Mouse (Mus musculus) CH12.LX (cell line): ENCODE data around the gene Sept9. TPM values are rescaled to one million over a fixed set of nuclear protein-coding genes. Genes with fewer than 3 reads are reported as not detected.
A peak's percentile ranks its signal among the peaks of the same experiment; 100 is the strongest.

Experiments
- DNase-seq: peaks from one replicate; pipeline ENCODE4 v3.0.0-alpha.2; 2013; ENCODE audit errors: extremely low read depth
- H3K27ac ChIP-seq: 2 replicates; pipeline ENCODE4 v1.5.1; 2012; ENCODE audit warnings: low read depth, mild to moderate bottlenecking, control low read depth, moderate library complexity; ENCODE audit not compliant: insufficient read depth
- H3K27me3 ChIP-seq: replicated peaks from 2 replicates; pipeline ENCODE3; 2012; ENCODE audit warnings: inconsistent platforms
- H3K36me3 ChIP-seq, 2 experiments: replicated peaks in 1 of 2; 2 replicates each; pipeline versions ENCODE3 to v1.6.1; 2012; ENCODE audit warnings: inconsistent platforms in 1 of 2, low read length in 1 of 2, mild to moderate bottlenecking in 1 of 2, mixed read lengths in 1 of 2, moderate library complexity in 1 of 2; ENCODE audit not compliant: control insufficient read depth in 1 of 2, insufficient read depth in 1 of 2
- H3K4me1 ChIP-seq, 2 experiments: 2 replicates each; pipeline ENCODE4 v1.6.1; 2012; ENCODE audit warnings: inconsistent platforms in 1 of 2, moderate library complexity in 1 of 2; ENCODE audit not compliant: insufficient read depth in 2 of 2, control insufficient read depth in 1 of 2
- H3K4me2 ChIP-seq: 2 replicates; pipeline ENCODE4 v1.6.1; 2012; ENCODE audit warnings: low read depth, mild to moderate bottlenecking, control low read depth; ENCODE audit not compliant: poor library complexity, insufficient read depth, severe bottlenecking
- H3K4me3 ChIP-seq, 3 experiments: fragments of 150-350 bp in 1 of 3; sonication (generic) in 1 of 3; replicated peaks in 1 of 3; 2 replicates each; pipeline versions ENCODE3 to v1.5.1; 2011 to 2012; ENCODE audit warnings: low read depth in 2 of 3, low read length in 2 of 3, mild to moderate bottlenecking in 2 of 3, moderate library complexity in 2 of 3, control low read depth in 1 of 3, improper control_type of control experiment in 1 of 3, inconsistent platforms in 1 of 3, mixed read lengths in 1 of 3; ENCODE audit not compliant: poor library complexity in 1 of 3
- H3K79me2 ChIP-seq: replicated peaks from 2 replicates; pipeline ENCODE4 v1.6.1; 2012; ENCODE audit warnings: mild to moderate bottlenecking, moderate library complexity; ENCODE audit not compliant: control insufficient read depth, poor library complexity, insufficient read depth, severe bottlenecking; ENCODE audit errors: extremely low read depth
- H3K9ac ChIP-seq: 2 replicates; pipeline ENCODE4 v1.6.1; 2012; ENCODE audit warnings: low read depth, mild to moderate bottlenecking, control low read depth, moderate library complexity; ENCODE audit not compliant: insufficient read depth
- H3K9me3 ChIP-seq: replicated peaks from 2 replicates; pipeline ENCODE3; 2012; ENCODE audit warnings: low read length, inconsistent platforms, mixed read lengths
- BHLHE40 ChIP-seq: IDR thresholded peaks from 2 replicates; pipeline ENCODE4 v1.6.1; 2011; ENCODE audit warnings: mild to moderate bottlenecking, low read depth, low read length, improper control_type of control experiment
- CHD2 ChIP-seq: IDR thresholded peaks from 2 replicates; pipeline ENCODE4 v1.6.1; 2011; ENCODE audit warnings: low read length, improper control_type of control experiment
- E2F4 ChIP-seq: IDR thresholded peaks from 2 replicates; pipeline ENCODE4 v1.6.1; 2011; ENCODE audit warnings: low read depth, low read length, improper control_type of control experiment; ENCODE audit not compliant: insufficient replicate concordance
- ETS1 ChIP-seq: conservative IDR thresholded peaks from 2 replicates; pipeline ENCODE4 v1.6.1; 2012; ENCODE audit warnings: low read depth, mild to moderate bottlenecking, inconsistent platforms, low read length, improper control_type of control experiment, moderate library complexity
- HCFC1 ChIP-seq: IDR thresholded peaks from 2 replicates; pipeline ENCODE4 v1.6.1; 2012; ENCODE audit warnings: low read depth, mild to moderate bottlenecking, inconsistent platforms, low read length, improper control_type of control experiment
- IRF4 ChIP-seq: IDR thresholded peaks from 2 replicates; pipeline ENCODE4 v1.6.1; 2014; ENCODE audit warnings: low read depth, mild to moderate bottlenecking, inconsistent platforms, low read length, improper control_type of control experiment
- KAT2A ChIP-seq: IDR thresholded peaks from 2 replicates; pipeline ENCODE4 v1.6.1; 2012; ENCODE audit warnings: low read length, improper control_type of control experiment, inconsistent platforms; ENCODE audit not compliant: insufficient replicate concordance
- MAZ ChIP-seq: IDR thresholded peaks from 2 replicates; pipeline ENCODE4 v1.6.1; 2012; ENCODE audit warnings: low read depth, mild to moderate bottlenecking, inconsistent platforms, low read length, improper control_type of control experiment, moderate library complexity
- MYC ChIP-seq: IDR thresholded peaks from 2 replicates; pipeline ENCODE4 v1.6.1; 2011; ENCODE audit warnings: low read depth, mild to moderate bottlenecking, improper control_type of control experiment, low read length
- NRF1 ChIP-seq: IDR thresholded peaks from 2 replicates; pipeline ENCODE4 v1.6.1; 2014; ENCODE audit warnings: low read depth, mild to moderate bottlenecking, inconsistent platforms, low read length, improper control_type of control experiment, moderate library complexity
- POLR2A ChIP-seq: IDR thresholded peaks from 2 replicates; pipeline ENCODE4 v1.6.1; 2011; ENCODE audit warnings: low read depth, mild to moderate bottlenecking, improper control_type of control experiment, low read length
- POLR2AphosphoS2 ChIP-seq: IDR thresholded peaks from 2 replicates; pipeline ENCODE4 v1.6.1; 2011; ENCODE audit warnings: low read depth, low read length, improper control_type of control experiment
- RAD21 ChIP-seq: IDR thresholded peaks from 2 replicates; pipeline ENCODE4 v1.6.1; 2011; ENCODE audit warnings: low read depth, mild to moderate bottlenecking, low read length, improper control_type of control experiment, moderate library complexity
- SIN3A ChIP-seq: IDR thresholded peaks from 2 replicates; pipeline ENCODE4 v1.6.1; 2012; ENCODE audit warnings: low read length, improper control_type of control experiment, inconsistent platforms
- SMC3 ChIP-seq: IDR thresholded peaks from 2 replicates; pipeline ENCODE4 v1.6.1; 2011; ENCODE audit warnings: low read depth, low read length, improper control_type of control experiment
- UBTF ChIP-seq: IDR thresholded peaks from 2 replicates; pipeline ENCODE4 v1.6.1; 2012; ENCODE audit warnings: low read depth, mild to moderate bottlenecking, inconsistent platforms, low read length, improper control_type of control experiment, moderate library complexity
- USF1 ChIP-seq: IDR thresholded peaks from 2 replicates; pipeline ENCODE4 v1.6.1; 2014; ENCODE audit warnings: low read depth, mild to moderate bottlenecking, inconsistent platforms, low read length, improper control_type of control experiment
- ZMIZ1 ChIP-seq: IDR thresholded peaks from 2 replicates; pipeline ENCODE4 v1.6.1; 2012; ENCODE audit warnings: low read depth, mild to moderate bottlenecking, inconsistent platforms, low read length, improper control_type of control experiment
- ZNF384 ChIP-seq: IDR thresholded peaks from 2 replicates; pipeline ENCODE4 v1.6.1; 2012; ENCODE audit warnings: low read depth, low read length, improper control_type of control experiment, inconsistent platforms
- dilution Hi-C: fragments of 300-500 bp; cut with MboI; formaldehyde crosslinking; loops from 2 replicates; pipeline ENCODE4 v1.14.3; 2020; ENCODE audit warnings: low sequenced_read_pairs; ENCODE audit not compliant: extremely low pct_unique_long_range_greater_than_20kb, extremely low pct_ligation_motif_present
- in situ Hi-C: fragments of 300-500 bp; cut with MboI; formaldehyde crosslinking; loops from 3 replicates; pipeline ENCODE4 v1.14.3; 2019; ENCODE audit warnings: low sequenced_read_pairs, low pct_ligation_motif_present, low pct_unique_long_range_greater_than_20kb, mixed read lengths
- polyA plus RNA-seq: library from polyadenylated mRNA; unstranded; fragments of >175 nt; gene quantifications from 2 replicates; pipeline ENCODE4 v1.2.1, GENCODE M21; 2012; ENCODE audit warnings: low read depth; ENCODE audit not compliant: insufficient read length
- total RNA-seq, 2 experiments: library from RNA; depleted of rRNA; stranded (reverse); fragments of 300-350 nt in 1 of 2; fragments of >200 nt in 1 of 2; gene quantifications; 2 replicates each; pipeline ENCODE4 v1.2.3; 2012 to 2014

Gene Sept9
- total and polyA plus RNA-seq, 3 experiments: 47.6 to 128 (median 110) TPM

- peaks cover 13 to 34% of the 10 kb centered on the region in 2 experiments for H3K4me1 ChIP-seq
- H3K79me2 ChIP-seq: no peaks in the 10 kb centered on the region
- H3K4me3 ChIP-seq: no peak overlapping the region
- H3K9ac ChIP-seq: no peak overlapping the region
- peak; percentile 22; the same call in 1 of the 2 replicates for TF ChIP-seq IRF4
- peak; percentile 37; the same call in 1 of the 2 replicates for TF ChIP-seq ETS1
- no peak for TF ChIP-seq USF1
- in situ Hi-C loops (no loop called here), dilution Hi-C loops (no loop called here)
- H3K36me3 ChIP-seq: no peaks in the 10 kb centered on the region
- H3K4me2 ChIP-seq: no peak overlapping the region
- peaks cover 11% of the 10 kb centered on the region for H3K27me3 ChIP-seq
- H3K27ac ChIP-seq: no peak overlapping the region
- peak; percentile 66 for DNase-seq
- peaks cover 6% of the 10 kb centered on the region for H3K9me3 ChIP-seq
Measured at GRCm38 (mm10) chr11:117220777-117221176, 21.3 kb downstream of the Sept9 start.

- peaks cover 11% of the 10 kb centered on the region for H3K27me3 ChIP-seq
- in situ Hi-C loops (no loop called here), dilution Hi-C loops (no loop called here)
- no peaks in the 10 kb centered on the region for H3K36me3 ChIP-seq
- peak; percentile 70 for DNase-seq
- no peak overlapping the region for H3K9ac ChIP-seq
- peaks cover 13 to 34% of the 10 kb centered on the region in 2 experiments for H3K4me1 ChIP-seq
- no peaks in the 10 kb centered on the region for H3K79me2 ChIP-seq
- H3K9me3 ChIP-seq: peaks cover 6% of the 10 kb centered on the region
- TF ChIP-seq IRF4 (no peak; the same call in 1 of the 2 replicates), ETS1 (no peak), SMC3 (no peak), MYC (no peak), POLR2AphosphoS2 (no peak), RAD21 (no peak), POLR2A (no peak), E2F4 (no peak), USF1 (no peak), BHLHE40 (no peak; the same call in 1 of the 2 replicates), CHD2 (no peak), NRF1 (no peak), UBTF (no peak), MAZ (no peak), KAT2A (no peak), ZMIZ1 (no peak), HCFC1 (no peak), ZNF384 (no peak), SIN3A (no peak)
- no peak overlapping the region for H3K4me3 ChIP-seq
- H3K4me2 ChIP-seq: no peak overlapping the region
- H3K27ac ChIP-seq: no peak overlapping the region
Measured at GRCm38 (mm10) chr11:117221182-117221581, 21.7 kb downstream of the Sept9 start.
